Mouse (Mus musculus) gastrocnemius, postnatal 10 days (tissue): ENCODE measurements at regions not wholly inside any gene's neighbourhood (a gene's known extent, or its start where the extent isn't known, plus 50 kb on each side); places are given as distances from the start of the nearest gene placed in this dataset.
"Not testable (repeated sequence)": the region's sequence is repeated elsewhere in the genome, so short reads cannot be mapped to it uniquely, and the experiment has no call there.

ENCODE experiments used
- DNase-seq: peaks from one replicate; pipeline ENCODE4 v3.0.0; 2021; ENCODE audit warnings: mixed read lengths

- DNase-seq = no peak
Measured at GRCm38 (mm10) chr4:131425311-131425710, 412.8 kb downstream of the Ptpru start.

- DNase-seq = no peak
Measured at GRCm38 (mm10) chr4:131427871-131428270, 410.2 kb downstream of the Ptpru start.

- DNase-seq = no peak
Measured at GRCm38 (mm10) chr4:131429356-131429755, 408.7 kb downstream of the Ptpru start.

GRCm38 (mm10) chr4:131430420-131430819, 407.7 kb downstream of the Ptpru start:
- DNase-seq = no peak

- peak; percentile 69 for DNase-seq
Measured at GRCm38 (mm10) chr4:131431188-131431587, 406.9 kb downstream of the Ptpru start.

GRCm38 (mm10) chr4:131432591-131433177, 405.4 kb downstream of the Ptpru start:
- no peak for DNase-seq

GRCm38 (mm10) chr4:131435222-131435621, 402.9 kb downstream of the Ptpru start:
- no peak for DNase-seq

GRCm38 (mm10) chr4:131438403-131438802, 399.7 kb downstream of the Ptpru start:
- no peak for DNase-seq

GRCm38 (mm10) chr4:131438883-131439282, 399.2 kb downstream of the Ptpru start:
- DNase-seq = no peak

- DNase-seq = no peak
Measured at GRCm38 (mm10) chr4:131440845-131441244, 397.2 kb downstream of the Ptpru start.

GRCm38 (mm10) chr4:131443518-131443917, 394.6 kb downstream of the Ptpru start:
- DNase-seq = no peak

GRCm38 (mm10) chr4:131450296-131450695, 387.8 kb downstream of the Ptpru start:
- DNase-seq = not testable (repeated sequence)

- DNase-seq = no peak
Measured at GRCm38 (mm10) chr4:131457551-131457950, 380.5 kb downstream of the Ptpru start.

GRCm38 (mm10) chr4:131459746-131460145, 378.3 kb downstream of the Ptpru start:
- DNase-seq = no peak

- DNase-seq = no peak
Measured at GRCm38 (mm10) chr4:131461312-131461711, 376.8 kb downstream of the Ptpru start.

- DNase-seq = no peak
Measured at GRCm38 (mm10) chr4:131461728-131462127, 376.4 kb downstream of the Ptpru start.

- no peak for DNase-seq
Measured at GRCm38 (mm10) chr4:131475023-131475422, 363.1 kb downstream of the Ptpru start.

GRCm38 (mm10) chr4:131478923-131479322, 359.2 kb downstream of the Ptpru start:
- DNase-seq = no peak

GRCm38 (mm10) chr4:131483958-131484605, 354.0 kb downstream of the Ptpru start:
- no peak for DNase-seq

GRCm38 (mm10) chr4:131484607-131485111, 353.4 kb downstream of the Ptpru start:
- no peak for DNase-seq

GRCm38 (mm10) chr4:131485126-131485825, 352.8 kb downstream of the Ptpru start:
- no peak for DNase-seq

GRCm38 (mm10) chr4:131486821-131487220, 351.3 kb downstream of the Ptpru start:
- peak; percentile 91 for DNase-seq

GRCm38 (mm10) chr4:131488246-131488645, 349.8 kb downstream of the Ptpru start:
- no peak for DNase-seq
